Mouse (Mus musculus): ENCODE data around the gene Ankrd34c.

Gene Ankrd34c

DNA sequence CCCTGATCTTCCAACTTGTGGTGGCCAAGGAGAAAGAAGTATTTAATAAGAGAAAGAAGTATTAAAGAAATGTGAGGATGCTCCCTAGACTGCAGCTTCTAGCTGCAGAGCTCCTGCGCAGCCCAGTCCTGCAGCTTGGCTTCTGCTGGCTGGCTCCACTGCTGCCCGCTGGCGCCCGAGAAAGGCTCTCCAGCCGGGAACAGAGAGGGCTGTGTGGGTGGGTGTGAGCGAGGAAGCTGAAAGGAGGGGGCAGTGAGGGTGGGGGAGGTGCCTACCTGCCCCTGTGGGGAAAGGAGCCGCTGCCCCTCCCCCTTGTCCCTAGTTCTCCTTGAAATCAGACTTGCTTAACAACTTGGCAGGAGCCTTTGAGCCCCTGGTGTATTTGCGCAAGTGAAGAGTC, at the start of gene Ankrd34c:
Gene Ankrd34c, minus strand, starts transcription at position 181 of the 400 bp plus-strand sequence.
- DNase-seq (ENCODE audit: low read depth), result no peak

DNA sequence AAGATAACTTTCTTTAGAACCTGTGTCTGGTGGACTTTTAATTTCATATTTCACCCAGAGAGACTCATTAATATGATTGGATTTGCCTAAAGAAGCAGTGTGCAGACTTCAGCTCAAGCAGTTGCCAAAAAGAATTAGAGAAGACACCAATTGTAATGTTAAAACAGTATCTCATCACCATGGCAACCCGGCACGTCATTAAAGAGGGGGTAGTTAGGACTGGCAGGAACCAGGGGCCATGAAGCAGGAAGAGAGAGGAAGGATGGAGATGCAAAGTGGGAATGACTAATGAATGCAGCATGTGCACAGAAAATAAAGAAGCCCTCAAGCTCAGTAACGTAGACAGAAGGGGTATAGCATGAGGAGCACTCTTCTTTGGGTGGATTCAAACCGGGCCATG, 49.3 kb upstream of the Ankrd34c start:
- no peak for DNase-seq (ENCODE audit: low read depth)

DNA sequence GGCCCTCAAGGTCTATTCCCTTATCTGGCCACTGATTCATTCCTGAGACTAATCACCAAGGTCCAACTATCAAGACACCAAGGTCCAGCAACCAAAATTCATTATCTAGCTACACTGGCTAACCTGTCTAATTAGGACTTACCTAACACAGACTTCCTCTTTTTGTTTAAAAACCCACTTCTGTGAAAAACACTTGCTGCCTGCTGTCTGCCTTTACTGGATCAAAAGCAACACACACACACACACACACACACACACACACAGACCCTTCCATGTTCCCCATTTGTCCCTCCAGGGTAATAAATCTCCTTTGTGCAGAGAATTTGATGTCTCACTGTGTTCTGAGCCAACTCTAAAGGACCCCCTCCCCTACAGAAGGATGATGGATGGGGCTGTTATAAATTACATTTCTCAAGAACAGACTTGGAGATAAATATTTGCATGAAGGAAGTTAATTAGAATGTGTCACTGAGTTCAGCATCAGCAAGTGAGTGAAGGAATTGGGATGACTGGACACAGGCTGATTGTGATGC, 43.2 kb upstream of the Ankrd34c start:
- DNase-seq (ENCODE audit: low read depth), result no peak

DNA sequence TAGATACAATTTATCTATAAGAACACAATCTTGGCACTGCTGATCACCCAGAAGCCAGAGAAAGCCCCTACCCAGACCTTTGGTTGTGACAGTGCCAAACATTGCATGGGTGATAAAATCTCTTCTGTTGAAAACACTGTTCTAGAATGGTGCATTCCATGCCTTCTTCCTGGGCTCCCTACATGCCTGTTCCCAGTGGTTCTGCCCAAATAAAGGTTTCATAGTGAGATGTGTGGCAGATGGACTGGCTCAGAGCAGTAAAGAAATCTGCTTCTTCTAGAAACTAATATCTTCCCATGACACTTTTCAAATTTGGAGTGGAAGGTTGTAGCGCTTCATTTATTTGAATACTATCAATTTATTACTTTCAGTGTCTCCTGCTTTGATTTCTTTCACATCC, 41.0 kb upstream of the Ankrd34c start:
- DNase-seq (ENCODE audit: low read depth), result no peak

DNA sequence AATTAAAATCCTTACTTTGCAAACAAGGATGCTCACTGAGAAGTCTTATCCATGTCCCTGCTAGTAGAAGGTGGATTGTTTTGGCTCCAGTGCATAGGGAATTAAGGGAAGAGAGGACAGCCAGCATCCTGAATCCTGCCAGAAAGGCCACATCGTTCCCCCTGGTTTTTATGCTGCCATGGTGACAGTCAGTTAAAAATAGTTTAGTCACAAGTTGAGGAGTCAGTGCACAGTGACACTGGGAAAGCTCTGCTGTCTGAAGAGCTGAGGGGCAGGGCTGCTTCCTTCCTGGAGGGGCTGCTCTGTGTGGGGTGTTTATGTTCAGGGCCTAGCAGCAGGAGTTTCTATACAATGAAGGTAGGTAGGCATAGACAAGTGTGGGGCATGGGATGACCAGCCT, 32.9 kb upstream of the Ankrd34c start:
- DNase-seq (ENCODE audit: low read depth), result no peak

DNA sequence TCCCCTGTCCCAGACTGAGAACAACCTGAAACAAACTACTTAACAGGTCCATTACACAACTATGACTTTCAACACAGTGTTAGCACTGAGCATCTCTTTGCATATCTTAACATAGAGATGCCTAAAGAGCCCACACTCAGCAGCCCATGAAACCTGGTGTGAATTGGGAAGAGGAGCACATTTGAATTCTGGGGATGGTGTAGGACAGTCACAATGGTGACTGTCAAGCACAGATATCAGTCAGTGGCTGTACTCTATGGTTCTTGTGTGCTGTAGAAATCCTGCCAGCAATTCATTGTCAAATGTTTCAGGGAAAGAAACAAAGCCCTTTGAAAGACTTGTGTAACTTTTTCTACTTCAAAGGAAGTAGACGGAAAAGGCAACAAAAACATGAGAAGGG, 23.7 kb upstream of the Ankrd34c start:
- DNase-seq (ENCODE audit: low read depth), result no peak

DNA sequence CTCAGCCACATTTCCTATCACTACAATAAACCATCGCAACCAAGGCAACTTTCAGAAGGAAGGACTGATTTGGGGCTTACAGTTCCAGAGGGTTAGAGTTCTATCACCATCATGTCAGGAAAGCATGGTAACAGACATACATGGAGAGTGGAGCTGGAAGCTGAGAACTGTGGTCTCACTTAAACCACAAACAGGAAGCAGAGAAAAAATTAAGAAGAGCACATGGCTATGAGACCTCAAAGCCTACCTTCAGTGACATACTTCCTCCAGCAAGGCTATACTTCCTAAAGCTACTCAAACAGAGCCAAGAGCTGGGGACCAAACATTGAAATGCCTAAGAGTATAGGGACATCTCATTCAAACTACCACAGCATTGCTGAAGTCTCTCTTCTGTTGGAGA, 20.3 kb upstream of the Ankrd34c start:
- no peak for DNase-seq (ENCODE audit: low read depth)

DNA sequence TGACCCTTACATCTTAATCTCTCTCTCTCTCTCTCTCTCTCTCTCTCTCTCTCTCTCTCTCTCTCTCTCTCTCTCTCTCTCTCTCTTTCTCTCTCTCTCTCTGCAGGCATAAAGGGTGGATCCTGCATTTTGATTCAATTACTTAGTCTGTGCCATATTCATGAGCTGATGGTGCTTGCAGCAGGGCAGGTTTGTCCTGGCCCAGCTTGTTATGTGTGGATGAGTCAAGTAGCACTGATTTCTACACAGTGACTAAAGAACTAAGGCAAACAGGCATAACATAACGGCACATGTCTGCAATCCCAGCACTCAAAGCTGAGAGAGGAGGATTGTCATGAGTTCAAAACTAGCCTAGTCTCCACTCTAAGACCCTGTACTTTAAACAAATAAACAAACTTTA, 19.9 kb upstream of the Ankrd34c start:
- no peak for DNase-seq (ENCODE audit: low read depth)

DNA sequence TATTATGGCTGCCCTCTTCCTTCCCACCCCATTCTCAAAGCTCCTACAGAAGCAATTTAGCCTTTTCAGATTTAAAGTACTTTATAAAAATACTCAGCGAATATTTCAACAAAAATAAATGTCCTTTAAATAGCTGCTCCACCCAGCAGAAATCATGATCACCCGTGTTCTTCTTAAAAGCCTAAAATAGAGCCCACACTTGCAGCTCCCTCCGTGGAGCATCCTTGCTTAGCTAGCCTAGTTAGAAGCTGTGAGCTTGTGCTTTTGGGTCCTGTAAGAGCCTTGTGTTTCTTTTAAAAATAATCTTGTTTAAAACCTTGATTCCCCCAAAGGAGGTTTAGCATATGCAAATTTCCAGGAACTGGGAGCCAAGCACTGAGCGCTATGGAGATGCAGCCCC, 19.3 kb upstream of the Ankrd34c start:
- no peak for DNase-seq (ENCODE audit: low read depth)

DNA sequence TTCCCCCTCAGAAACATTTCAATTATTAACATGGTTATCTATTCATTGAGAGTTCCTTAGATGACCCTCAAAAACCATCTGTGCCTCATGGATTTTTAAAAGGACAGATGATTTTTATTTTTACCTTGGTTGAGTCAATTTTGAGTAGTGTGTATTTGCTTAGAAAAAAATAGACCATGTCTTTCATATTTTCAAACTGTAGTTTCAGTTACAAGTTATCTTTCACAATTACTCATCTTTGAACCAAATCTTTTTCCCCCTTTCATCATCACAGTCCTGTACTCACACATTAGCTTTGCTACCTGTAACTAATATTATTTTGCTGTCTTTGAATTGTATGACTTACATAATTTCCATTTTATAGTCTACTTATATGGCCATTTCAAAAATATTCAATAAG, 1.8 kb upstream of the Ankrd34c start:
- DNase-seq (ENCODE audit: low read depth), result no peak

DNA sequence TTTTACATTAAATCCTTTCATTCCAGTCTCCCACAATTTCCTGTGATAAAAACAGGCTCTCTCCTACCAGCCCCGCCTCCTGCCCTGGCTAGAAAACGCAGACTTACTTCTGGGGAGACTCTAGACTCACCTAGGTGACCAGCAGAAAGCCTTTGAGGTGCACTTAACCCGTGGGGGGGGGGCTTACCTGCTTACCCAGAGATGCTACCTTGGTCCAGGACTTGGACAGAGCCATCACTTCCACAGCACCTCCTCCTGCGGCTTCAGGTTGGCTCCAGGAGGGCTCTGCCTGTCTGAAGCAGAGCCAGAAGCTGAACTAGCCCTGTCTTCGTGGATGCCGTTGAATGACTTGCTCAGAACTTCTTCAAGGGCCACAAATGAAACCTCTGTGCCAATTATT, 387 bp downstream of the Ankrd34c start:
- no peak for DNase-seq (ENCODE audit: low read depth)

DNA sequence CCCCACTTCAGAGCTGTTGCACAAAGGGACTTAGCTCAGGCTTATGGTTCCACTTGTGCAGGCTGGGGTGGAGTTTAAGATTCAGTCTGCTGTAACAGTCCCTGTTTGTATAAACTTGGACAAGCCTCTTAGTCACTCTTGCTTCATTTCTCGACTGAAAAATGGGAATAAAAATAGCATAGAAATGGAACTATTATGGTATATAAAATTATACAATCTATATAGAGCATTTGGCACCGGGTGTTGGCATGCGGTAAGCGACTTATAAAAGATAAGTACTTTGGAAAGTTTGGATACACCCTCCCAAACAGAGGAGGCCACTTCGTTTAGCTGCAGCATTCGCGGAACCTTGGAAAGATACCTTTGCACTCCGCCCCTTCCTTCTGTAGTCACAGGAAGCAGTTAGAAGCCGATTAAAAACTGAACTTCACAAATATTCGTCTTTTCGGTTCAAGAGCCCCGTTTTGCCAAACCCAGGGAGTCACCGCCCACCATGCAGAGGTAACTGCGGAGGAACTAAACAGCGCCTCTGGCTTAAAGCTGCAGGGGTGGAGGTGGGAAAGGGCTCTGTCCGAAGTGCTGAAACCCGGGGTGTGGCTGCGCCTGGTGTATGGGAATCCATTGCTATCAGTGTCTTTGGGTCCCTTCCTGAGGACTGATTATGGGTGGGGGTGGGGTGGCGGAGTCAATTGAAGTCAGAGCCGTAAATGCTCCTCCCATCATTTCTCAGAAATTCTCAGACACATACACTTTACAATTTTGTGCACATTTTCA, 1.2 kb downstream of the Ankrd34c start:
- DNase-seq (ENCODE audit: low read depth), result no peak

DNA sequence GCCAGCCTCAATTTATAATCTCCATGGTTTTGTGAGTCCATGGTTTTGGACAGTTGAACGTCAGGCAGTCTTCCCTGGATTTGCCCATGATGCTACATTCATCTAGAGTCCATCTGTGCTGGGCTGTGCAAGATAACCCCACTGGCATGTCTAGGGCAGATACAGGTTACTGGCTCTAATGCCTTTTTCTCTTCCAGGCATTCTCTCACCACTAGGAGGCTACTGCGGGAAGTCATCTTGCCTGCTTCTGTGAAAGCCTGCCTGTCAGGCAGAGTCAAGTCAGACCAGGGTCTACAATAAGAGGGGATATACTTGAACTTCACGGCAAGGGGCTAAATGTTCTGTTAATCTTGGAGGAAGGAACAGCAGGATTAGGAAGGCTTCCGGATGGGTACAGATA, 31.4 kb downstream of the Ankrd34c start:
- no peak for DNase-seq (ENCODE audit: low read depth)

DNA sequence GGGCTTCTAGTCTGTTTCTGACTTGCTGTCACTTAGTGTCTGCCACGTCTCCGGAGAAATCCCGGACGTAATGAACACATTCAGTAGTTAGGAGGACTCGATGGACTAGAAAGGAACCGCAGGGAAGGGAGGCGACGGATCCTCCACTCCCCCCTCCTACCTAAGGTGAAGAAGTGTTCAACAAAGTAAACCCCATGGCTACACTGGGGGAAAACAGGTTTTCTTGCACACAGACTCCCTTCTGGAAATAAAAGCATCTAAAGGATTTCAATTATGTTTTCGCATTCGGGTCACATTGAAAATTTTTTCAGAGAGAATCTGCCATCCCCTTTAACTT, 33.1 kb downstream of the Ankrd34c start:
- no peak for DNase-seq (ENCODE audit: low read depth)

DNA sequence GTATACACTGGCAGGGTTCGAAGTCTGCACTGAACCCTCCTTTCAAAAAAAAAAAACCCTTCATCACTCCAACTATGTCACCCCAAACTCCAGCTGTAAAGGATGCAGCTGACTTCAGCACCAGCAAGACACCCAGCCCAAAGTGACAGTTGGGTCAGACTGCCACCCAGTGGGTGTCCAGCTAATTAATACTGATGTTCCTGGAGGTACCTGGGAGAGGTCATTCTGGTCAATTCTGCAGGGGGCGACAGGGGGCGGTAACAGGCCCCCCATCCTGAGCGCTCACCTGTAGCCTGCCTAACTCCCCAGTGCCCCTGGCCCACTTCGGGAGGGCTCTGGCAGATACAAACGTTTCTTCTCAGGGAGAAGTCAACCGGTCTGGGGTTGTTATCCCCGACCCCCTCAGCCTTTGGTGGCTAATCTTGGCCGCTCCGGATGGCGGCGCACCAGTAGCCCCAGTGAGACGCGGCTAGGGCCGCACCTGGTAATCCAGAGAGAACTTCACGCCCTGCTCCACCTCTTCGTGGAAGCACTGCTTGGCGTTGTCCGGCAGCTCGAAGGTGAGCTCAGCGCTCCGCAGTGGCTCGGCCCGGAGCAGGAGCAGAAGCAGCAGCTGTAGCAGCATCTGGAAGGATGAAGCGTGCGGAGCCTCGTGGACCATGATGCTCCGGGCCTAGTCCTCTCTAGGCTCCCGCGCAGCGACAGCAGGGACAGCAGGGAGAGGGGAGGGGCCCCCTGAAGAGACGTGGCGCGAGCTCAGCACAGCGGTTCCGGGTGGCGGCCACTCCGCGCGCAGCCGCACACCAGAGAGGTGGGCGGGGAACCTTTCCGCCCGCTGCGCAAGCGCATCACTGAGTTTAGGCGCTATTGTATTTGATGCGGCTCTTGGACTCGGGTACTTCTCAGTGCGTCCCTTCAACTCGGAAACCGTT, 33.7 kb downstream of the Ankrd34c start, which contains the start of gene Tmed3:
Gene Tmed3, minus strand, starts transcription at position 804 of the 932 bp plus-strand sequence.
- DNase-seq (ENCODE audit: low read depth), result peak; percentile 78

DNA sequence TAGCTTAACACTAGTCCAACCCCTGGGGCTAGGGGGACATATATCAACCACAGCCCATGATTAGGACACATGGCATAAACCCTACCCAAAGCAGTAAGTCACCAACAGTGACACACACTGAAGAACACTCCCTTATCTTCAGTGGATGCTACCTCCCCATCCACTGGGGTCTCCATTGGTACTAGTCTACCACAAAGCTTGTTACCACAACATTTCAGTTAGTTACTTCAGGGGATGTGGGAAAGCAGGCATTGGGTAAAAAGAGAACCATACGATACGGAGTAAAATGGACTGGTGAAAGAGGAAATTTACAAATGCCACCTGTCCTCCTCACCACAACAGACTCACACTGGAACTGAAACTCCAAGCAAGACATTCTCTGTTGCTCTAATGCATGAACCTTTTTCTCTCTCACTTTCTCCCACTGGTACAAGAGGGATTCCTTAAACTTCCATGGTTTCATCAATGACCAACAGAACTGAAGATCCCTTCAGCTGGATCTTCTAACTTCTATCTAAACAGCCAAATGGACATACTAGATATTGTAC, 37.3 kb downstream of the Ankrd34c start:
- no peak for DNase-seq (ENCODE audit: low read depth)

DNA sequence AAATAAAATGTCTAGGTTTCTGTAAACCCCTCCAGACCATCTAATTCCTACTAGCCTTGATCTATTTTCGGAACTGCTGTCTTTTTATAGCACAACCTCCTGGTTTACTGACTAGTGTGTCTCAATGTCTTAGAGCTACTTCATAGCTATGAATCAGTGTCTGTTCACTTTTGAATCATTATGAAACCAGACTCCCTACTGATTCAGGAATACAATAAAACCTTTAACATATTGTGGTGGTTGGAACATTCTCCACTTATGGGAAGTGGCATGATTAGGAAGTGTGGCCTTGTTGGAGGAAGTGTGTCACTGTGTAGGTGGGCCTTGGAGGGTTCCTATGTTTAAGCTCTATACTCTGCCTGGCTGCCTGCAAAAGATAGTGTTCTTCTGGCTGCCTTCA, 43.1 kb downstream of the Ankrd34c start:
- no peak for DNase-seq (ENCODE audit: low read depth)

DNA sequence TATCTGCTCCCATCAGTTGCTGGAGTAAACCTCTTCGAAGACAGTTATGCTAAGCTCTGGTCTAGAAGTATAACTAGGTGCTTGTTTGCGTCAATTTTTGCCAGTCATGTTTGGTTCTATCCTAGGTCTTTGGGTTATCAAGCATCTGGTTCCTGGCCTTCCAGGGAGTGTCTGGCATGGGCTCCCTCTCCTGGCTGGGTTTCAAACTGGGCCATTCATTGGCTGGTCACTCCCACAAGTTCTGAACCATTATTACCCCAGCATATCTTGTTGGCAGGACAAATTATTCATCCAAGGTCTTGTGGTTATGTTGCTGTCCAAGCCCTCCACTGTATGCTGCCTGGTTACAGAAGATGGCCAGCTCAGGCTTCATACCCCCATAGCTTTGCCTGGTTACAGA, 44.6 kb downstream of the Ankrd34c start:
- no peak for DNase-seq (ENCODE audit: low read depth)

DNA sequence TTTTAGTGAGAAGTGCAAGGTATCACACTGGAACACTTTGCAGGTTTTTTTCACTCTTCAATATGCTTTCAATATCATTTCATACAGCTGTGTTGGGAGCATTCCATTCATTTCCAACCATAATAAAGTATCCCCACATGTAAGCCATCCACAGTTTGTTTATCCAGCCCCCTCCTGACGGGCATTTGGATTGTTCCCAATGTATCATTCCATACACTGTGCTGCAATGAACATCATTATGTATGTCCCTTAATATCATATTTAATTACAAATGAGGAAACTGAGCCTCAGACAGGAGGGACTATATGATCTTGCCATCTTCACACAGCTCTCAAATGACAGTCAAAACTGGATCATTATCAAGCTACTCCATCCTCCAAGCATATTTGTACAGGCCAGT, 49.1 kb downstream of the Ankrd34c start:
- no peak for DNase-seq (ENCODE audit: low read depth)

DNA sequence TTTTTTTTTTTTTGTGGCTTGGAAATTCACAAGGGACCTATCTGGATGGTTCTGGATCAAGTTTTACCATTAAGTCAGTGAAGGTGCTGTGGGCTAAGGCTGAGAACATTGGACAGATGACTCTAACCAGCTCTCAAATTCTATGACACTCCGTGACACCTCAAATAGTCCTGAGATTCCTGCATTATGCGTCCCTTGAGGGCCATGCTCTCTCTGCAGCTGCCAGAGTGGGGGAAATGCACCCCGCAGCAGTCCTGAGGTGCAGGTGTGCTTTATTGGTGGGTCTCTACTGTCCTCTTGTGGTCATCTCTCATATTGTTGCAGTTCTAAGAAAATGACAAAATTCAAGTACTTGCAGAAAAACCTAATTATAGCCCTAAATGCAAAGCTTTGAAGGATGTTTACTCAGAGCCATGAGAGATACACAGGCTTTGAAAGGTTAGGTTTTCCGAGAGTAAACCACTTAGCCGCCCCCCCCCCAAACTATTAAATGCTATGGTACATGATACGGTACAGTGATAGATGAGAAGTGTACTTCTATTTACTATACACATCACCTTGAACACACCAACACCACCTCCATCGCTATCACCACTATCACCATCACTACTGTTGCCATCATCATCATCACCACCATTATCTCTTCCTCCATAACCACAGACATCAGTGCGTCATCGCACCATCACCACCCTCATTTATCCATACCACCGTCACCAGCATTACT, 50.6 kb downstream of the Ankrd34c start:
- DNase-seq (ENCODE audit: low read depth), result peak; percentile 33

DNA sequence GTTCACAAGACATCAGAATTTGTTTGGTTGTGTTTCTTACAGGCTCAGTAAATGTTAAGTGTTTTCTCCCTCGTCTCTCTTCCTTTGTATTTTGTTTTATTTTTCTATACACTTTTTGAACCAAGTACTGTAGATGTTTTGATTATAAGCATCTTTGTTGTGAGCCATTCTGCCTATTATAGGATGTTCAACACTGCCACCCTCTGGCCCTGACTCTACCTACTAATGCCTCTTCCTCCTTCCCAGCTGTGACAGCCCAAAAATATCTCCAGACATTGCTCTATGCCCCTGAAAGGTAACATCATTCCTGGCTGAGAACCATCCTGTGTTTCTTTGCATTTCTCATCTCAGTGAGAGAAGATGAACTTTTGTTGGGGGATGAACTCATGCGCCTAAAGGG, 52.0 kb downstream of the Ankrd34c start:
- DNase-seq (ENCODE audit: low read depth), result no peak

DNA sequence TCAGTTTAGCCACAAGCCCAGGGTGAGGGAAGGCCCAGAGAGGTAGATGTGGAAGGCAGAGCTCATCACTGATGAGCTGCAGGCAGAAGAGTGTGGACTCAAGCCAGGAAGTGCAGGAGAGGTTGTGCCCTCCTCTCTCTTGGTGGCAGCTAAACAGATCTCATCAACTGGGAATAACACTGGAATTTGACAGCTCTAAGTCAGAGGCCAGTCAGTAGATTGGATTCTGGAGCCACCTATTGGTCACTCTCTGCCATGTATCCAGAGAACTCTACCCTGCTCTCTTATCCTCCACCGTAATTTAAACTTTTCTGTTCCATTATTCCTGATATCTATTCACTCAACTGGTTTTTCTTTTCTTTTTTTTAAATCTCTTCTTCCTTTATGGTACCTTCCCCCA, 59.3 kb downstream of the Ankrd34c start:
- DNase-seq (ENCODE audit: low read depth), result no peak
